Mouse (Mus musculus): ENCODE measurements around the gene Kdm1a.

Kdm1a gene

GRCm38 (mm10) chr4:136602018-136602554 lies 437 bp downstream of the Kdm1a start:
- in situ Hi-C loops (cut with MboI, MseI), result no loop called here

- in situ Hi-C loops (cut with MboI, MseI), result no loop called here
These were observed 1.0 kb downstream of the Kdm1a start for GRCm38 (mm10) chr4:136601476-136601875.

GRCm38 (mm10) chr4:136600536-136600935 lies 2.0 kb downstream of the Kdm1a start:
- in situ Hi-C loops (cut with MboI, MseI), result no loop called here

- in situ Hi-C loops (cut with MboI, MseI), result no loop called here
These were observed 2.7 kb downstream of the Kdm1a start for GRCm38 (mm10) chr4:136599869-136600268.

GRCm38 (mm10) chr4:136598268-136598876 lies 4.2 kb downstream of the Kdm1a start:
- in situ Hi-C loops (cut with MboI, MseI), result no loop called here

GRCm38 (mm10) chr4:136595221-136595620 lies 7.3 kb downstream of the Kdm1a start:
- in situ Hi-C loops (cut with MboI, MseI), result no loop called here

GRCm38 (mm10) chr4:136594006-136594405 lies 8.5 kb downstream of the Kdm1a start:
- in situ Hi-C loops (cut with MboI, MseI), result no loop called here

GRCm38 (mm10) chr4:136592111-136592510 lies 10.4 kb downstream of the Kdm1a start:
- in situ Hi-C loops (cut with MboI, MseI), result no loop called here

GRCm38 (mm10) chr4:136588003-136588402 lies 14.5 kb downstream of the Kdm1a start:
- in situ Hi-C loops (cut with MboI, MseI), result no loop called here

GRCm38 (mm10) chr4:136587221-136587827 lies 15.2 kb downstream of the Kdm1a start:
- in situ Hi-C loops (cut with MboI, MseI), result no loop called here

GRCm38 (mm10) chr4:136581885-136582284 lies 20.6 kb downstream of the Kdm1a start:
- in situ Hi-C loops (cut with MboI, MseI), result no loop called here

- in situ Hi-C loops (cut with MboI, MseI), result no loop called here
These were observed 32.5 kb downstream of the Kdm1a start for GRCm38 (mm10) chr4:136569998-136570397.

GRCm38 (mm10) chr4:136568629-136569028 lies 33.9 kb downstream of the Kdm1a start:
- in situ Hi-C loops (cut with MboI, MseI), result no loop called here

GRCm38 (mm10) chr4:136562755-136563154 lies 39.8 kb downstream of the Kdm1a start:
- in situ Hi-C loops (cut with MboI, MseI), result no loop called here

GRCm38 (mm10) chr4:136560270-136560991 lies 42.1 kb downstream of the Kdm1a start:
- in situ Hi-C loops (cut with MboI, MseI), result no loop called here

- in situ Hi-C loops (cut with MboI, MseI), result loop anchor here (5.0 kb wide), 1 partner anchor 67 kb away; no protein-coding TSS in a partner anchor
These were observed 42.8 kb downstream of the Kdm1a start for GRCm38 (mm10) chr4:136559690-136560089.

- in situ Hi-C loops (cut with MboI, MseI), result loop anchor here (5.0 kb wide), 1 partner anchor 65 kb away; no protein-coding TSS in a partner anchor
These were observed 44.9 kb downstream of the Kdm1a start for GRCm38 (mm10) chr4:136557638-136558037.

- in situ Hi-C loops (cut with MboI, MseI), result no loop called here
These were observed 49.4 kb downstream of the Kdm1a start for GRCm38 (mm10) chr4:136553108-136553507.

GRCm38 (mm10) chr4:136548381-136548801 lies 54.1 kb downstream of the Kdm1a start:
- in situ Hi-C loops (cut with MboI, MseI), result no loop called here

GRCm38 (mm10) chr4:136547721-136548120 lies 54.8 kb downstream of the Kdm1a start:
- in situ Hi-C loops (cut with MboI, MseI), result no loop called here

GRCm38 (mm10) chr4:136546279-136547045 lies 56.1 kb downstream of the Kdm1a start:
- in situ Hi-C loops (cut with MboI, MseI), result no loop called here

GRCm38 (mm10) chr4:136545151-136545550 lies 57.4 kb downstream of the Kdm1a start:
- in situ Hi-C loops (cut with MboI, MseI), result no loop called here

All from T-helper 2 cell (primary cell).